Mouse (Mus musculus) gastrocnemius, postnatal 14 days (tissue): ENCODE measurements around the gene Wnt4. TPM values are rescaled to one million over a fixed set of nuclear protein-coding genes. Genes with fewer than 3 reads are reported as not detected.

ENCODE experiments used
- DNase-seq: peaks from one replicate; pipeline ENCODE4 v3.0.0; 2021; ENCODE audit warnings: mixed read lengths
- intact Hi-C: fragments of 180-260 bp; cut with DNase I; formaldehyde crosslinking; loops from one replicate; pipeline ENCODE4 v1.15.1; 2025; ENCODE audit warnings: low total_unique reads
- long read RNA-seq, 2 experiments: library from polyadenylated mRNA; stranded (forward); transcript quantifications; one replicate each; pipeline ENCODE4 v2.0.0; 2021
- total RNA-seq, 2 experiments: library from RNA; stranded (reverse); gene quantifications; 2 replicates each; pipeline ENCODE4 v1.2.3; 2021

The Wnt4 gene
- total RNA-seq: 1 to 10 TPM; 6.4 to 8.8 TPM
- long read RNA-seq, experiment 1, full-length matches to known transcripts: 25 of 26 reads
- long read RNA-seq, experiment 1, partial matches to known transcripts: 0 of 26 reads
- long read RNA-seq, experiment 1, other reads (novel, unspliced or antisense): 1 of 26 reads
- long read RNA-seq, experiment 2, full-length matches to known transcripts: 25 of 26 reads
- long read RNA-seq, experiment 2, partial matches to known transcripts: 0 of 26 reads
- long read RNA-seq, experiment 2, other reads (novel, unspliced or antisense): 1 of 26 reads

DNA sequence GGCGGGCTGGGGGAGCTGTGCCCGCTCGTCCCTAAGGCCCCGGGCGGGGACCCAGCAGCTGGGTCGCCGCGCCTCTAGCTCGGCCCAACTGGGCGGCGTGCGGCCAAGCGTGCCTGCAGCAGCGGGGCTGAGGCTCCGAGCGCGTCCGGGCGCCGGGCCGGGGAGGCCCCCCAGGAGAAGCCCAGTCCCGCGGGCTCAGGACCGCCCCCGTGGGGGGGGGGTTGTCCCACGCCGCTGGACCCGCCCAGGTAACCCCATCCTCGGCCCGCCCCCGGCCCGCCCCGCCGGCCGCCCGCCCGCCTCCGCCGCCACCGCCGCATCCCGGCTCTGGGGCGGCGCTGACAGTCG is at the start of gene Wnt4:
TSS of gene Wnt4 (plus strand) at position 324 of the 348 bp plus-strand sequence.
- intact Hi-C loops: no loop called here
- peak; percentile 82 for DNase-seq

DNA sequence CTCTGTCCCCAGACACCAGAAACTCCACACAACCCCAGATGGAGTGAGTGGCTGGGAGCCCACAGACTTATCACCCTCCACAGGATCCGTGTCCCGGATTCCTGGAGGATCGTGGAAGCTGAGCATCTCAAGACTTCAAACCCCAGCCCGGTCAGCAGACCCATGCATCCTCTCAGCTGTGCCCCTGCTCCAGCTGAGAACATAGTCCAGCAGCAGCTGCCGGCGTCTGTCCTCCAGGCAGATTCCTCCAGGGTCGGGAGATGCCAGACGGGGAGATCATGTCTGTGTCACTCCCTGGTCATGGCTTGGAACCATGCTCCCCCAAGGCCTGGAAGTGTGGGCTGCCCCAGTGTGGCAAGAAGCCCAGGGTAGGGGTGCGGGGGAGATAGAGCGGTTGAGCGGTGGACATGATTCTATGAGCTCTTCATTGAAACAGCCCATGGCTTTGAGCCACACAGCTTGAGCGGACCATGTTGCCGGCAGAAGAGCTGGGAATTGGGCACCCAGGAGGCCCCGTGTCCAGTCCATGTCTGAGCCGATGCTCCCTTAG is 48.6 kb upstream of the Wnt4 start:
- DNase-seq: peak; percentile 28
- intact Hi-C loops: no loop called here

DNA sequence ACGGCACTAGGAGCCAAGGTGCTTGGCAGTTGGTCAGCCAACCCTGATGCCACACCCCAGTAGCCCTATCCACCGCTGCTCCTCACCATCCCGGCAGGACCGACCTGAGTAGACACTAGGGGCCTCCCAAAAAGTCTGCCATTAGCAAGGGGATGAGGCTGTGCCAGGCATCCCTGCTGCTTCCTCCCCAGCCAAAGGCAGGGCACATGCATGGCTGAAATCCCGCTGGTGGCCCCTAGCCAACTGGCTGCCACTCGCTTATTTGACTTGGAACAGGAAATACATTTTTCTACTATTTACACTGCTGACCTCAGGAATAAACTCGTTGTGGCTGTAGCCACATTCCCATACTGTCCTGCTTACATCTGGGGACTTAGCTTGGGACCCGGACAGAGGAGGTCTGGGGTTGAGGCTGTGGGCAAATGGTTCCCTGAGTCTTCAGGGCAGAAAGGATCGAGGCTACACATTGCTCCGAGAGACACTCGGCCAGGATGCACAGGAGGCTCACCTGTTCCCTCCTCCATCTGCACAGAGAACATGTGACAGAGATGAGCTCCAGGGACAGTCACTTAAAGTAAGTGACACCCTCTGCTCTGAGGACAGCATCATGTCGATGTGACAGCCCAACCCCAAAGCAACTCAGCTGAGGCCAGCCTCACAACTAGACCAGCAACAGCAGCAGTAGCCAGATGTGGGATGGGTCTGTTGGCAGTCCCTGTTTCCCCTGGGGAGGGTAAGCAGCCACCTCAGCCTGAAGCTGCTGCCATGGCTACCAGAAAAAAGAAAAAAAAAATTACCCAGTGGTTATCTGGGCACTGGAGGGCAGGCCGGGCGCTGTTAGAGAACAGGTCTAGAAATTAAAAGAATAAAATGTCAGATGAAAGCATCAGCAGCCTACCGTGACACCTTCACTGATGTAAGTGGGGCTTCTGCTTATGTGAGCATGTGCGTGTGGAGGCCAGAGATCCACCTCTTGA is 45.5 kb upstream of the Wnt4 start:
- intact Hi-C loops: no loop called here
- peak; percentile 46 for DNase-seq

DNA sequence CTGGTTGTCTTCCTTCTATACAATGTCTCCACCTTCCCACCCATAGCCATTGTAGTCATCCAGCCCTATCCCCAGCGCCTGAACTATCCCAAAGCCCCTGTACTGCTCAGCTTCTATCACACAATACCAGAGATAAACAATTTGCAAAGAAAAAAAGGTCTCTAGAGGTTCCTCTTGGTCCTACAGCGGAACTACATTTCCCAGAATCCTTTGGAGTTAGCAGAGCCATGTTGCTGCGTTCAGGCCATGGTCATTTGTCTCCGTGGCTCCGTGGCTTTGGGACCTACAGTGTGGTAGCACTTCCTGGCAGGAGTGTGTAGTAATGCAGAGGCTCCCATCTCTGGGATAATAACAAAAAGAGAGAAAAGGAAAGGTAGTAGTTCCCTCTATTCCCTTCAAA is 43.7 kb upstream of the Wnt4 start:
- no peak for DNase-seq
- intact Hi-C loops: no loop called here

DNA sequence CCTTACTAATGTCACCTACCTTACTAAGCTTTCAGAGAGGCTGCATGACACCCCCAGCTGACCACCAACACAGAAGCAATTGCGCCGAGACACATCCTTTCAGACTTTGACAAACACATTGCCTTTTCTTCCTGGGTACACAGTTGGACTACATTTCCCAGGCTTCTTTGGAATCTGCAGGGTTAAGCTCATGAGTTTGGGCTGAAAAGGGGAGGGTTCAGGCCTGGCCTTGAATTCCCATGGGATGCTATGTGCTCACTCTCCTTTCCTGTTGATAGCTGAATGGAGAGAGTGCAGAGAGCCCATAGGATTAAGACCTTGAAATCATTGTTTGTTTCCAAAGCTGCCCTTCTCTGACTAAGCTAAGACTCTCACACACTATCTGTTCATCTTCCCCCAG is 42.8 kb upstream of the Wnt4 start:
- DNase-seq: no peak
- intact Hi-C loops: no loop called here

DNA sequence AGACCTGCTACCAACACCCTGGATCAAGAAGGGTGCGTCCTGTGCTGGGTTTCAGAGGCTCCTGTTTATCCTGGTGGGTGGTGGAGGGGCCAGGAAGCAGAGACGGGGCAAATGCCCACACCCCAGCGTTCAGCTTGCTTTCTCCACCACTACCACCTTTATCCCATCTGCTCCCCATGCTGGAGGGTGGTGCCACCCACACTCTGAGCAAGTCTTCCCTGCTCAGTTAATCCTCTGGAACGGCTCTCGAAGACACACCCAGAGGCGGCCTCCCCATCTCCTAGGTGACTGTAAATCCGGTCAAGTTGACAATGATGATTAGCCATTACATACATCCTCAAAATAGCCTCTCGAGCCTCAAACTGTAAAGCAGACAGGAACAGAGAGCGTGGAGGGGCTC is 41.9 kb upstream of the Wnt4 start:
- DNase-seq: no peak
- intact Hi-C loops: no loop called here

DNA sequence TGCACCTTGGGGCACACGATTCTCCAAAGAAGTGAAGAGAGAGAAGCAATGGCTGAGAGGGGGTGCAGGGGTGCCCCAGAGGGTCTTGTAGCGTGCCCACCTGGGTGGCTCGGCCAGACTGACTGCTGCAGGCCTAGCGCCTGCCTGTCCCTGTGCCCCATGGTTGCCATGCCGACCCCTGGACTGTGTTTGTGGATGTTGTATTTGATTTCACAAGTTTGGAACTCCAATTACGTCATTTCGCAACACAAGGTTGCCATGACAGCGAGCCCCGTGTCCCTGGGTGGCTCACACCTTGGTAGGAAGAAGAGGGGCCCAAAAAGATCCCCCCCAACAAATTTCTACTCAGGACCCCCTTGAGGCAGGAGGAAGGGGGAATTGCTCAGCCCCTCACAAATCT is 32.4 kb upstream of the Wnt4 start:
- intact Hi-C loops: no loop called here
- DNase-seq: no peak

DNA sequence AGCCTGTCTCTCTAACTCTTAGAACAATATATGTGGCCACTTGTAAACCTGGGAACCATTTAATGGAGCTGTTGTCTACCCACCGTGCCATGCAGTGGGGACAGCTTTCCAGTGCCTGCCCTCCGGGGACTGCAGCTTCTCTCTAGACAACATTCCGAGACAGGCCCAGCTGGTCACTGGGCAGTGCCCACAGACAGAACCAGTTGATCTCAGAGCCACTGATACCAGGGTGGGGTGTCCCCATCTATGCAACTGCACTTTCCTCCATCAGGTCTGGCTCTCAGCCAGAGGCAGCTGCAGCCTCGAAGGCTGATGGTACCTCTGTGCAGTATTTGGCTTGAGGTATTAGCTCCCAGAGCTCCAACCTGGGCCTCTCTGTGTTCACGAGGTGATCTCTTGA is 27.0 kb upstream of the Wnt4 start:
- intact Hi-C loops: no loop called here
- DNase-seq: no peak

DNA sequence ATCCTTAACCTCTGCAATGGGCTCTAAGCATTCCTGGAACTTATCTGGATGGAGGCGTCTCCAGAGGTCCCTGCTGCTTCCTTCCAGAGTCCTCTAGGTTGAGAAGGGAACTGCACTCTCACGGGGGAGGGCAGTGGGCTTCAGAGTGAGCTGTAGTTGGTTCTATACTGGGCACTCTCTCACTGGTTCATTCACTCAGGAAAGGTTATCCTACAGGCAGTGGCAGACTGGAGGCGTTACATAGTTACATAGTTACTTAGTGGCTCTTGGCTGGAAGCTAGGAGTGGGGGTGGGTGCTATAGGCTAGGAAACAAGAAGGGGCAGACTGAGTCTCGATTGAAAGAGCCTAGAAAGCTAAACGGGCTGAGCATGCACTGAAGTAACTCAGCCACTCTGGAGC is 26.4 kb upstream of the Wnt4 start:
- intact Hi-C loops: no loop called here

DNA sequence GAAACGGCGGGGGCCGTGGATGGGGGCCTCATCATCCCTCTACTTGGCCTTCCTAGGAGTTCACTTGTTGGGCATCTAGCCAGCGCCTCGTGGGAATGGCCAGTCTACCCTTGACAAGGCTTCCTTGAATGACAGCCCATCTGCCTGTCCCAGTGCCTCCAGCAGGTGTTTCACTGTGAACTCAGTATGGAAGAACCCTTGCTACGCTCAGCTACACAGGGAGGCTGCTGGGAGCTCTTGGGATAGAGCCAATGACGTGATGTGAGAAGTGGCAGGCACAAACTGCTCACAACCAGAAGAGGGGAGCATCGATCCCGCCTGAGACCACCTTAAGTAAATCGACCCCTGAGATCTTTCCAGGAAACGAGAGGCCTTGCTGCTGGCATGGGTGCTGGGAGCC is 23.7 kb upstream of the Wnt4 start:
- intact Hi-C loops: no loop called here

More for the DNA sequence above, 26.4 kb upstream of the Wnt4 start:
- no peak for DNase-seq

DNA sequence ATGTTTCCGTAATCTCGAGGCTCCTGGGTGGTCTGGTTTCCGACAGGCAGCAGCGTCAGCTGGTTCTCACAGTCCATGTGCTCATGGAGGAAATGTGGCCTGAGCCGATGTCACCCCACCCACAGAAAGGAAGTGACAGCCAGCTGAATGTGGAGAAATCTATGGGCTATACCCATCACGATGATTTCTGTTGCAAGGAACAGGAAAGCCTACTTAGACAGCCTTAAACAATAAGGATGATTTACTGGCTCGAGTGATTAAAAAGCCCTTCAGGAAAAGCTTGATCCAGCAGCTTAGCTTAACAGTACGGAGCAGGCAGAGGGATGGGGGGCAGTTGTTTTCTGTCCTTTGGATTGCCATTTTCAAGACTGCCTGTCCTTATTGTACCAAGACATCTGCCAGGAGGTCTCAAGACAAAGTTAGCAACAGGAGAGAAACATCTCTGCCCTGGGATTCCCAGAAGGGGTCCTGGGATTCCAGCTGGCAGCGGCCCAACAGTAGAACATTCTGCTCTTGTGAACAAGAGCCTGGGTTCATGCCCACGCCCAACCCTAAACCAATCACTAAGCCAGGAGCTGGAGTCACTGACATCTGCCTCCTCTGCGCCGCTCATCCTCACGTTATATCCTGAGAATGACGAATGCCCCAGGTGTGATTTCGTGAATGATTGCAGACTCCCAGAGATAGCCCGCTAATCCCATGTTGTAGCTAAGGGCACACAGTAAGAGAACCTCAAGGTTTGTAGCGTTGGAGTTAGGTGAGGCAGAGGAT is 22.9 kb upstream of the Wnt4 start:
- DNase-seq: no peak
- intact Hi-C loops: no loop called here

More for the DNA sequence above, 23.7 kb upstream of the Wnt4 start:
- DNase-seq: no peak

DNA sequence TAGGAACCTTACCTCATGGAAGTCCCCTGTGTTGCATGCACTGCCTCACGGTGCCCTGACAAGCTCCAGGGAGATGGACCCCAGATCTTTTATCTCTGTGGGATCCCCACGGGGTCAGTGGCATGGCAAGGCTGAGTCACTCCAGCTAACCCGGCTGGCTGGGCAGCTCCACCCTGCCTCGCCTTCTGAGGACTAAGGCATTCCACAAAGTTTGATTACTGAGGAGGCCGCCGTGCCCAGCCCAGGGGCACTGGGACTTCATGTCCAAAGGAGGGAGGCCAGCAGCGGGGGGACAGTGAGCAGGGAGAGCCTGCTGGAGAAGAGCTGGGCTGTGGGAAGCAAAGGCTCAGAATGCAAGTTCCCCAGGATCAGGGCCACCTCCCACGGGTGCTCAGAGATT is 21.7 kb upstream of the Wnt4 start:
- intact Hi-C loops: no loop called here
- DNase-seq: no peak

DNA sequence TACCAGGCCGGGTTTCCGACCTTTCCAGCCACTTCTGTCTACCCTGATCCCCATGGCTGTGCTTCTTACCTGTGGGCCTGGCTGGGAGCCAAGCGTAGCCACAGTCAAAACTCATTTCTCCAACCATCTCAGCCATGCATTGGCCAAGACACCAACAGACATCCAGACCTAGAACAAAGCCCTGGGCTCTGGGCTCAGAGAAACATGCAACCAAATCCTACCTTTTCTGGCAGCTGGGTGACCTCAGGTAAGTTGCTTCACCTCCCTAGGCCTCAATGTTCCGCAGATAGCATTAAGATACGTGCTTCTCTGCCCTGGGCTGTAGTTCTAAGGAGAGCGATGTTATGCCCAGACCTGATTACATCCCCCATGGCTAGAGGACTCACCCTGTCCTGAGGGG is 15.5 kb upstream of the Wnt4 start:
- DNase-seq: no peak
- intact Hi-C loops: no loop called here

DNA sequence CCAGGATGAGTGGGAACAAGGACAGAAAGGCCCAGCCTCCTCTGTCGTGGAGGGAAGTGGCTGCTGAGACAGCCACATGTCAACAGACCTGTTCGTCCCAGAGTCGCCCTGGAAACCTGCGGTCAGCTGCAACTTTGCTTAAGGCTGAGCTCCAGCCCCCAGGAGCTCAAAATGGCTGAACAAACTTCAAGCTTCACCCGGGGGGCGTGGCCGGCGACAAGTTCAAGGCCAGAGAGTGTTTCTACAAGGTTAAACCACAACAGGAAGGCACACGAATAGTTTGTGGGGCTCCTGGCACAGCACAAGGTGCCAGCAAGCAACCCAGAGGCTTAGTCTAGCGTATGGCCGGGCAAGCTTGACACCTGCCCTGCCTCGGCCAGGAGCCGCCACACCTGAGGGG is 13.2 kb upstream of the Wnt4 start:
- intact Hi-C loops: no loop called here
- no peak for DNase-seq

DNA sequence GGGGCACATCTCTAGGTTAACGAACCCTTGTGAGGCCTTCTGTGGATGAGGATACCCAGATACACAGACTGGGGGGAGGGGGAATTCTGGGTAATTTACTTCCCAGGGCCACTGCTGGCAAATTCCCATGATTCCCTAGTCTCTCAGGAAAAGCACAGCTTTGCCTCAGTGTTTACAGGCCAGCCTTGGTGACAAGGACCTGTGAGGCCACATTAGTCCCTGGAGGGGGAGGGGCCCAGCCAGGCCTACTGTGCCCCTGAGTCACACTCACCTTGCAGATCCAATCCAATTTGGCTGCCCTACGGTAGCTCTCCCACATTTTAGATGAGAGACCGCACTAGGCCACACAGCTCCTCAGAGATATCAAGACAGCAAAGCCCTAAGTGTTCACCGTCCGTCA is 12.2 kb upstream of the Wnt4 start:
- DNase-seq: no peak
- intact Hi-C loops: no loop called here

DNA sequence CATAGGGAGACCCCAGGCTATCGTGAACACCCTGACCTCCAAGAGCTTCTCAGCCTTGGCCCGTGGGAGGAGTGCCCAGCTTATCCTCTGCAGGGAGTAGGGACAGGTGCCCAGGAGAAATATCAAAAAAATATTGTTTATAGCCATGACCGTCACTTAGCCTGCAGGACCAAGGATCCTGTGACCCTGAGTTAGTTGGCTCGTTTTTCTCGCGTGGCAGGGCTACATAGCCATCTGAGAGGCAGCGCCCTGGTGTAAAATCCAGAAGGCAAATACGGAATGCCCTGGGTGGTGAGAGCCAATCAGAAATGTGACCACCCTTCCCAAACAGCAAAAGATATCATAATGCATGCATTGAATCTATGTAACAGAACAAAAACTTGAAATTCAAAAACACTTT is 8.7 kb upstream of the Wnt4 start:
- no peak for DNase-seq
- intact Hi-C loops: no loop called here

DNA sequence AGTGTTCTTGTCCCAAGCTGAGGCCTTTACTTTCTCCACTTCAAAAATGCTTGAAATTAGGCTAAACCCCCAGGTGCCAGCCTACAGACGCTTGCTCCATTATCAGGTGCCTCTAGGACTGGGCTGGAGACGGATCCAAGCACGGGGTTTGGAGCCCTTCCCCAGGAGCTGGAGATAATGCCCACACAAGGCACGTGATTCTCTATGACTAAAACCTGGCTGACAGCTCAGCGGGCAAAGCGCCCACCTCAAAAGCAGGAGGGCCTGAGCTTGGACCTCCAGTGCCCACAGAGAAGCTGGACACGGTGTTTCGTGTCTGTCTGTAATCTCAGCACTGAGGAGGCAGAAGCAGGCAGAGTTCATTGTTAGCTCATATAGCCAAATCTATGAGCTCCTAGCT is 5.4 kb upstream of the Wnt4 start:
- DNase-seq: no peak
- intact Hi-C loops: no loop called here

DNA sequence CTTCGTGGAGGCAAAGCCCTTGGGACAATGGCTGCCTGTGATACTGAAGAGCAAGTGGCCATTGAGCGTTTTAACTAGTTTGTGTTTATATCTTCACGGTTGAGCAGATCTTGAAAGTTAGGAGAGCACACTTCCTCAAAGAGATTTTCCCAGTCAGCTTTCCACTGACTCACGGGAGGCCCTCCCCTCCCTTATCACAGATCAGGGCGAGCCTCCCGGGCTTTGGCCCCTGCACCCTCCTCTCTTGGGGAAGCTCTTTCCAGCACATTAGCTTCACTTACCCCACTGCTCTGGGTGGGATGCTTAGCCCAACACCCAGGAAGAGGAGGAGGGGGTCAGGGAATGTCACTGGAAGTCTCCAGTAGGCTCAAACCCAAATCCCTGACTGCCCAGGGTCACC is 3.0 kb upstream of the Wnt4 start:
- DNase-seq: no peak
- intact Hi-C loops: no loop called here

DNA sequence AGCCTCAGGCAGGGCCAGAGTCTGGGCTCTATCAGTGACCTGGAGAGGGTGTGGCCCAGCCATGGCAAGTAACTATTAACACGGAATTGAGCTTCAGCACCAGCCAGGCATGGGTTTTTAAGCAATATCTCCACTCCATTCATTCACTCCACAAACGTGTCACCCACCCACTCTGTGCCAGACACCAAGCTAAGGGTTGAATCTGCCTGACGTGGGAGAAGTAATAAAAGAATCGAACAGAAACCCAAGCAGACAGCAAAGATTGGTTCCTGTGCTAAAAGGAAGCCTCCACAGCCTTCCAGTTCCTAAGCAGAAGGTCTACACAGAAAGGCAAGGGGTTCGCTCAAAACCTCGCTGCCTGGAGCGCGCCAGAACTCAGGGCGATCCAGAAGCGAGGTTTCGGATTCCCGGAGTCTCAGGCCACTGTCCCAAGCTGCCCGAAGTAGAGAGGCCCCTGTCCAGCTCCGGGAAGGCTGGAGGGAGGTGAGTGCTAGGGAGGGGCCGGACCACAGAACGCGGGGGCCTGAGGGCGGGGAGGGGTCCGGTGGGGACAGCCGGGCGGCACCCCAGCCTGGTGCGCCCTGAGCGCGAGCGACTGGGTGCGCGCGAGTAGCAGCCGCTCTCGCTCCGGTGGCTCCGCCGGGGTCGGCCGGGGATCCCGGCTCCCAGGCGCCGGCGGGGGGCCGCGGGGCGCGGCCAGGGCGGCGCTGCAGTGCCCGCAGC is 685 bp upstream of the Wnt4 start:
- intact Hi-C loops: no loop called here
- no peak for DNase-seq
